Mouse (Mus musculus): Measurements from ENCODE around the gene Ttll10.
A peak's percentile ranks its signal among the peaks of the same experiment; 100 is the strongest.

Gene Ttll10

GRCm38 (mm10) chr4:156024184-156024583 is 35.0 kb downstream of the Ttll10 start:
- no peak for DNase-seq (ENCODE audit: low read depth)

GRCm38 (mm10) chr4:156023520-156023919 is 35.7 kb downstream of the Ttll10 start:
- DNase-seq (ENCODE audit: low read depth): no peak

GRCm38 (mm10) chr4:156021942-156022419 is 37.2 kb downstream of the Ttll10 start:
- peak; percentile 19 for DNase-seq (ENCODE audit: low read depth)

GRCm38 (mm10) chr4:156021381-156021780 is 37.8 kb downstream of the Ttll10 start:
- DNase-seq (ENCODE audit: low read depth): no peak

GRCm38 (mm10) chr4:156019771-156020170 is 39.4 kb downstream of the Ttll10 start:
- no peak for DNase-seq (ENCODE audit: low read depth)

GRCm38 (mm10) chr4:156014436-156014835 is 44.8 kb downstream of the Ttll10 start:
- no peak for DNase-seq (ENCODE audit: low read depth)

GRCm38 (mm10) chr4:156013637-156014036 is 45.6 kb downstream of the Ttll10 start, which contains the start of gene Tnfrsf4:
Tnfrsf4 (plus strand) TSS chr4:156013843.
- DNase-seq (ENCODE audit: low read depth): no peak

GRCm38 (mm10) chr4:156008369-156008768 is 50.8 kb downstream of the Ttll10 start:
- DNase-seq (ENCODE audit: low read depth): no peak

GRCm38 (mm10) chr4:156004109-156004508 is 55.1 kb downstream of the Ttll10 start:
- no peak for DNase-seq (ENCODE audit: low read depth)

GRCm38 (mm10) chr4:155993606-155994005 is 65.6 kb downstream of the Ttll10 start:
- DNase-seq (ENCODE audit: low read depth): no peak

GRCm38 (mm10) chr4:155992906-155993547 is 66.2 kb downstream of the Ttll10 start:
- DNase-seq (ENCODE audit: low read depth): peak; percentile 91

- peak; percentile 82 for DNase-seq (ENCODE audit: low read depth)
Measured at GRCm38 (mm10) chr4:155992241-155992905, 66.8 kb downstream of the Ttll10 start, which contains the start of the genes B3galt6 and Sdf4. B3galt6 (minus strand) TSS chr4:155992649. Sdf4 (plus strand) TSS chr4:155992872.

- no peak for DNase-seq (ENCODE audit: low read depth)
Measured at GRCm38 (mm10) chr4:155991908-155992230, 67.3 kb downstream of the Ttll10 start.

- DNase-seq (ENCODE audit: low read depth): no peak
Measured at GRCm38 (mm10) chr4:155991211-155991907, 67.9 kb downstream of the Ttll10 start.

Data from c-Kit-positive CD71-positive TER-119-negative erythroid progenitor cells, embryonic 14.5 days (primary cell).